Mouse (Mus musculus) embryo, embryonic 9.5 days (tissue): ENCODE measurements around the gene Ttbk2.

Source experiments
- DNase-seq: peaks from one replicate; pipeline ENCODE4 v3.0.0-alpha.2; 2017; ENCODE audit errors: extremely low spot score

Gene Ttbk2

DNA sequence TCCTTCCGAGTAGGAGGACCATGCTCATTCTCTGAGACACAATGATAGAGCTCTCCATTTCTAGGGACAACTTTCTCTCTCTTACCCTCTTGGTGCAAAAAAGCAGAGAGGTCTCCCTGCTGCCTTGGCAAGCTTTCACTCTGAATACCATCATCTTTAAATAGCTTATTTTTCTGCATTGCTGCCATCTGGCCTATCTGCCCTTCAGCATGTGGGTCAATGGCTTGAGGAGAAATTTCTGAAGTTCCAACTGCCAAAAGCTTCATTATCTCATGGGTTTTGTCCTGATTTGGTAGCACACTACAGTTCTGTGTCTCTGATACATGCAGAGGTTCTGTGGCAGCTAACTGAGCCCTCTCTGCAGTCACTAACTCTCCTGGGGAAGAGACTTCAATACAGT lies 104.9 kb downstream of the Ttbk2 start:
- DNase-seq: no peak

DNA sequence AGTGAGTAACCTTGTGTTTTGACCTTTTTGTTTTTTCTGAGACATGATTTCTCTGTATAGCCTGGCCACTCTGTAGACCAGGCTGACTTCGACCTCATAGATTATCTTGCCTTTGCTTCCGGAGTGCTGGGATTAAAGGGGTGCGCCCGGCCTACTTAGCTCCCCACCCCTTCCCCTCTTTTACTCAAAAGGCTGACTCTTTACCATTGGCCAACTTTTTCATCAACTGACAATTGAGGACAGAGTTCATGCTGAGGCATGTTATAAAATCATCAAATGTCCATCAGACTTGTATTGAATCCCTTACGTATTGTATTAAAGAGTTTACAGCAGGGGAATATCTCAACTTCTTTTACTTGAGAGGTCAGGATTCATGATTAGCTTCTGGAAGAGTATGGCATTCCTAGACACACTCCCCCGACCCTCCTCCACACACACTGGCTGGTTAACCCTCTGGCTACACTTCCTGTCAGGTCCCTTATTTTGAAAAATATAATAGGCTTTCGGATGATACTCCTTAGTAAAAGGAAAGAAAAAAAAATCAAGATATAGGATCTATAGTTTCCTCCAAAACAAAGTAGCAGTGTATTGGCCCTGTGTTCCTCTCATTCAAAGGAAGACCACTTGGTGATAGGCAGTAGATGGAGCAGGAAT lies 118.4 kb downstream of the Ttbk2 start:
- DNase-seq: no peak

DNA sequence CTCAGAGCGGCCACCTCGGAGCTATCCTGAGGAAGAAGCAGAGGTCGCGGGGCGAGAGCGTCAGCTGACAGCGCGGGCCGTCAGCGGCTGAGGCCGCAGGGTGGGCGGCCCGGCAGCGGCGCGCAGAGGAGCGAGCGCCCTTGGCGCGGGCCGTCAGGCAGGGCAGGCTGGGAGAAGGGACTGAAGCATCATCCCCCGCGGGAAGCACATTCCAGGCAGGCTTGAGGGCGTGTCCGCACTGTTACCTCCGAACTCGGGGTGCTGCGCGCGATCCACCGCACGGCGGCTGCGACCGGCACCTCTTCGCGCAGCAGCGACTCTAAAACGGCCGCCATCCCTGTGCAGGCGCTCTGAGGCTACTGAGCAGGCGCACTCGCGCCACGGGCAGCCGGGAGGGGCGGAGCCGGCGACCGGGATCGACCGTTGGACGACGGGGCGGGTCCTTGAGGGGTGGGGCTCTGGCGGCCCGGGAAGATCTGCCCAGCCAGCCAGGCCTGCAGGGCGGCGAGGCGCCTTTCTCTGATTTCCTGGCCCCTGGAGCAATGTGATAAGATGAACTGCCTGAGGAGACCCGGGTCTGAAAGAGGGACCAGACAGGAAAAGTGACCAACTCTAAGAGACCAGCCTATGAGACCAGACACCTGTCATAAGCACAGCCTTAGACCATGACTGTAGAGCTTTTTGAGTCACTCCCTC lies 119.1 kb downstream of the Ttbk2 start:
- DNase-seq: peak; percentile 96

DNA sequence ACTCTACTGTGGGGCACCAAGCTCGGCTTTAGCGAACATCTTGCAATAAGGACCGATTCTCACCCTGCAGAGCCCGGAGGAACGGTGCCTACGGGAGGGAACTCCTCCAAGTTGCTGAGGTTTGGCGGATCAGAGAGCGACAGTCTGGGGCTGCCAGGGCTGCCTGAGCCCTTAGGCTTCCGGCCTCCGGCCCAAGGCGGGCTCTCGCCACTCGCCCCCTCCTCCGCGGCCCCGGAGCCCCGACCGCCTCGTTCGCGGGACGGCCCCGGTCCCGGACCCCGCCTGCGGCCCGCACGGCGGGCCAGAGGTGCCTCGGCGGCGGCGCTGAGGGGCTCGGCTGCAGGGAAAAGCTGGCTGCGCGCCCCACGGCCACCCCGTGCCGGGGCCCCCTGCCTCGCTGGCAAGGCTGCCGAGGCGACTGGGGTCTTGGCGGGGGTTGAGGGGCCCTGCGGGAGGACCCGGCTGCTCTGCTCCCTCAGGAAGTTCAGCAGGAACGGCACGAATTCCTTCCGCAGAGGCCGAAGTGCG lies 119.7 kb downstream of the Ttbk2 start:
- no peak for DNase-seq

DNA sequence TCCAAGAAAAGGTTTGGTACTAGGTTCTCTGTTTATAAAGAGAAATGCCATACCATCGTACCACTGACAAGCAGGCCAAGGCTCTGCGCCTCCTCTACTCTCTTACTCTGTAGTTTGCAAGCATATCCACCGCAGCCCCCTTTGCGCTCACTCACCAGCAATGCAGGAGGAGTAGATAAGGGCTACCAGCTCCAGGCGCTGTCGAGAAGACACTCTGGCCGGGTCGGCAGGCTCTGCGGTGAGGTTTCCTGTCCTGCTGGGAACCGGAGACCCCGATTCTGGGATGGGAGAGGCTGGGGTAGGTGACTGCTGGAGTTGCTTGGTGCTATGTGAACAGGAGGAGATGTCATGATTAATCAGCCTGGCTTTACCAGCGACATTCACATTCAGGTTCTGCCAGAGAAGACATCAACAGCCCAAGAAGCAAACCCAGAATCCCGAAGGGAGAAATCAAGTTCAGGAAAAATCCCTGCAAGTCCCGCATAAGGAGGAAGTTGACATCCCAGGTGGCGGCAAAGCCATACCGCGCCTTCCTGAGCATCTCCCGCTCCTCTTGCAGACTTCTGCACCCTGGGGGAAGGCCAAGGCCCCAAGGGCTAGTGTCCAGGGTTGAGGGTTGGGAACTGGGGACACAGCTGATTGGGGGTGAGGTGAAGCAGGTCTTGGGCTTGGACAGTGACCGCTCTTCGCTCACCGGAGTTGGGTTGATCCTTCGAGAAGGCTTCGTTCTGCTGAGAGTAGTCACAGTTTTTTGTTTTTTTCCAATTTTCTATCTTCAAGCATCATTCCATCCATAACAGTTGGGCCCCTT lies 120.4 kb downstream of the Ttbk2 start:
- peak; percentile 31 for DNase-seq

DNA sequence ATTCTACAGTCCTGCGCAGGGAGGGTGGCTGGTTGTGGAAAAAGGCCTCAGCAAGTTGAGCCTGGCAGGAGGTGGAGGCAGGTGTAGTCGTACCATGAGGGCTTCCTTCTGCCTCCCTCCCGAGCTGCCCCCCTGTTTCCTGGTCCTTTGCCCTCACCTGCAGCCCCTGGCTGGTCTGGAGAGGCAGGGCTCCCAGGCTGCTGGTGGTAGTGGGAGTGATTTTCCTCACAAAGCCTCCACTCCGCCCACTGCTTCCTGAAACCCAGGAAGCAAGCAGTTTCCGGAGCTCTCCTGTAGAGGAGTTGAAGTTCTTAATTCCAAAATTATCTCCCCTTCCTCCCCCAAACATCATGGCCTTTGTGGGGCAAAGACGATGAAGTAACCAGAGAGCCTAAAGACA lies 126.2 kb downstream of the Ttbk2 start:
- no peak for DNase-seq

DNA sequence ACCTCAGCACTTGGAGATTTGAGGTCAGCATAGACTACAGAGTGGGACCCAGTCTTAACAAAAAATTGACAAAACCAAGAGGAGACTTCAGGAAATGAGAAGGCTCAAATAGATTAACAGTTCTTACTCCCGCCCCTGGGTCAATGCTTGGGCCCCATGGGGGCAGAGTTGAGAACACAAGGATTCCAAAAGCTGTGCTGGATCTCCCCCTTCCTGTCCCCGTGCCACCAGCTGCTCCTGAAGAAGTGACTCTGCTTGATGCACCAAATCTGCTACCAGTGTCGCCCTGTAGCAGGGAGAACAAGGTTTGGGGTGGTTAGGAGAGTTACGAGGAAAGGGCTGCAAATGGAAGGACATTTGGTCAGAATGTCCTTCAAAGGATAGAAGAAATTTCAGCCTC lies 126.8 kb downstream of the Ttbk2 start:
- no peak for DNase-seq

DNA sequence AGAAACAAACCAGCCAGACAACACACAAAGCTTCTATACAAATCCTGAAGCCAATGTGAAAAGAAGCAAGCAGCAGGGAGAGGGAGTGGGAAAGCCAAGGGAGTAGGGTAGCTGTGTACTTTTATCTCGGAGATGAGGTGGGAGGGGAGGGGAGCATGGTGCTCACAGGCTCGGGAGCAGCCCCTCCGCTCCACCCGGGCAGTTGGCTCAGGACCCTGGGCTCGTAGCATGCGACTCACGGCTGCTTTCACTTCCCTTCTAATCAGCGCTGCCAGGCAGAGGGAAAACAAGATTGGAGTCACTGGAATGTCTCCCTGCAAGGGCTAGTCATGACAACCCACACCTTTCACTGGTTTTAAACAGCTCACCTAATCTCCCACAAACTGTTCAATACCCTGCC lies 127.9 kb downstream of the Ttbk2 start:
- DNase-seq: no peak

DNA sequence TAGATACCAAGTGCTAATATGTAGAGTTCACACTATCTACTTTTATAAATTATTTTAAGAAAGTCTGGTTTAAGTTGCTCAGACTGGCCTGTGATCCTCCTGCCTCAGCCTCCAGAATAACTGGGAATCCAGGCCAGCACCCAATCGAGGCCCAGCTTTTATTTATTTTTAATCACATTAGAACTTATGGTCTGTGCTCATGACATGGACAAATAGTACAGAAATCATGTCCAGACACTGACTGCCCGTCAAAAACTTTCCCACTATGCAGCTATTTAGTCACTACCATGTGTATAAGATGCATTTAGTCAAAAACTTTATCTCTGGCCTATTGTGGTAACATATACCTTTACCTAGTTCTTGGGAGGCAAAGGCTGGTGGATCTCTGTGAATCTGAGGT lies 128.5 kb downstream of the Ttbk2 start:
- DNase-seq: no peak

DNA sequence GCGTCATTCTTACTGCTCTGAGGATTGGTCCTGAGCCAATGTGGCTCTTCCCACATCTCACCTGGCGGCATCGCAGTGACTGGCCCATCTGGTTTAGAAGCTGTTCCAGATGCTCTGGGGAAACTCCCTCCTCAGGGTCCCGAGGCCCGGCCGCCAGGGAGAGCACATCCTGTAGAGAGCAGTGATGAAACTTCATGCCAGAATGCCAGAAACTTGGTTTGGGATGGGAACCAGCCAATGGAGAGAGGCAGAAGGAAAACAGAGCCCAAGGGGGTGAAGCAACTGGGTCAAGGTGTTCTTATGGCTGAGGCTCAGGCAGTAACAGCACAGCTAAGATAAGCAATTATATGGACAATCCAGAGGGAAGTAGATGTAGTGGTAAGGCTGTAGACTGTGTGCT lies 129.6 kb downstream of the Ttbk2 start:
- no peak for DNase-seq

DNA sequence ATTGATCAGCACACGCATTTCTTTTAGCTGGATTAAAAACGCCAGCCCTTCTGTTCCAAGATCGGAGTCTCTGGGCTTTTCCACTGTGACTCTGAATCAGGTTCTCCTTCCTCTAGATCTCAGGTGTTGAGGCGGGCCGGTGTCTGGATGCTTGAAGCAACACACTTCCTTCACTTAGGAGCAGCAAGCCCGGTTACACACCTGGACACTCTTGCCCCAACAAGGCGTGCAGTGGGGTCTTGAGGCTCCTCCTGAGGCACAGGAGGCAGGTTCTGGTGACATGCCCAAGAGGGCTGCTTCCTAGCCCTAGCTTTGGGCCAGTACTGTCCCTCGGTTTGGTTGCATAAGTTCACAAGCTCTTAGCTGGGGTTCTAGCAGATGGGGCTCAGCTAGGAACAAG lies 131.9 kb downstream of the Ttbk2 start:
- no peak for DNase-seq

DNA sequence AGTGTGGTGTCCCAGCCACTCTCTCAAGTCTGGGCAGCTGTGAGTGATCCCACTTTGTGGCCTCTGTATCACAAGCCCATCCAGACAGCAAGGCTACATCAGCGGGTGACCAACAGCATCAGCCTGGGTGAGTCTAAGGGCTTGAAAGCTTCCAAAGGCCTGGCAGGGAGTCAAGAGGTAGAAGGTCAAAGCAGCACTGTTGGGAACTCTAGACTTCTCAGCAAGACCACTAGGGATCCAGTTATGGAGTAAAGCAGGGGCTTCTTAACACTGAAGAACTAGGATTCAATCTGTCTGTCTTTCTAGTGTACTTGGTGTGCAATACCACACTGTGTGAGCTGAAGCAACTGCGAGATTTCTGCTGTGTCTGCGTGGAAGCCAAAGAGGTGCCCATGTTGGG lies 137.0 kb downstream of the Ttbk2 start:
- no peak for DNase-seq

DNA sequence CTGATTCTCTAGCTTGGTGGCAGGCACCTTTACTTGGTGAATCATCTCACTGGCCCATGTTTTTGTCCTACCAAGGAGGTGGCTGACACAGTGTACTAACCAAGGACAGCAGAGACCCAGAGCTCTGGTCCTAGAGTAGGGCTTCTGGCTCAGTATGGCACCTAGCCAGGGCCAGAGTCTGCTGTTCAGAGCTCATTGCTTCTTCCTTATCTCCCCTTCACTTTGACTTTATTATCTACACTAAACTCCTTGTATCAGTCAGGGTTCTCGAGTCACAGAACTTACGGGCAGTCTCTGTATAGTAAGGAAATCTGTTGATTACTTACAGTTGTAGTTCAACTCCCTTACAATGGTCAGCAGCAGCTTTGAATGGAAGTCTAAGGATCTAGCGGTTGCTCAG lies 139.5 kb downstream of the Ttbk2 start:
- no peak for DNase-seq

DNA sequence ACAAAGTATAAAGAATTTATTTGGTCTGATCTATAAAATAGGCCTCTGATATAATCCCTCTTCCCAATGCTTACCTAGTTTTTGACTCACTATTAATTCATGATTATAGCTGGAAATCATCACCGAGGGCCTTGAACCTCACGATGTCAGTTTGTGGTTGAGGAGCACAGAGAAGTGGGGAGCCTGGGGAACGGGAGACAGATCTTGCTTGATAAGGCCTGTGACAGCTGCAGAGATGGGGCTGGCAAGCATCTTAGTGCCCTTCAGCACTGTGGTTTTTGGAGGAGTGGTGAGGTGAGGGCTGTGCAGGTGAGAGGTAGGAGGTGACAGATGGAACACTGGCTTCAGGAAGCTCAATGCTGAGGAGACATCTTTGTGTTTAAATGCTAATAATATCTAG lies 140.2 kb downstream of the Ttbk2 start:
- DNase-seq: no peak

DNA sequence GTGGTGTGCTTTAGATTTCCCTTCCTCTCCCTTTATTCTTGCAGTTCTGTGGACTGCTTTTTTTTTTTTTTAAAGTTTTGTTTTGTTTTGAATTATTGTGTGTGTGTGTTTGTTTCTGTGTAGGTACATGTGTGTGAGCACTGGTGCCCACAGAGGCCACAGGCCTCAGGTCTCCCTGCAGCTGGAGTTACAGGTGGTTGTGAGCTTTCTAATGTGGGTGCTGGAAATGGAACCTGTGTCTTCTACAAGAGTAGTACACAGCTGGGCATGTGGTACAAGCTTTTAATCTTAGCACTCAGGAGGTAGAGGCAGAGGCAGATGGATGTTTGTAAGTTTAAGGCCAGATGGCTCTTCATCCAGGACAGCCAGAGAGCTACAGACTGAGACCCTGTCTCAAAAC lies 143.4 kb downstream of the Ttbk2 start:
- no peak for DNase-seq

DNA sequence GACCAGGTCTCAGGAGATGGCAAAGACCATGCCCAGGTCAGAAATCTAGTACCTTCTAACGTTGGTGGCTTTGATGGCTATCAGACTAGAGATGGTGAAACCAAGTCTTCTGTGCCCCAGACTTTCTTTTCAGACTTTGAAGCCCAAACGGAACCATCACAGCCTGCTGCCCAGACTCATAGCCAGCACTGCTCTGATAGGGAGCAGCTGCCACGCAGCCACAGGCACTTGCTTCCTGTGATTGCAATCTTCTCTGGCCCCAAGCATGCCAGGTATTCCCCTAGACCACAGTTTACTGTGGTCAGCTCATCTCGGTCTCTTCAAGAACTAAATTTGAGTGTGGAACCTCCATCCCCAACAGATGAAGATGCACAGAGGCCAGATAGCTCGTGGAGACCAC lies 147.7 kb downstream of the Ttbk2 start:
- DNase-seq: no peak

DNA sequence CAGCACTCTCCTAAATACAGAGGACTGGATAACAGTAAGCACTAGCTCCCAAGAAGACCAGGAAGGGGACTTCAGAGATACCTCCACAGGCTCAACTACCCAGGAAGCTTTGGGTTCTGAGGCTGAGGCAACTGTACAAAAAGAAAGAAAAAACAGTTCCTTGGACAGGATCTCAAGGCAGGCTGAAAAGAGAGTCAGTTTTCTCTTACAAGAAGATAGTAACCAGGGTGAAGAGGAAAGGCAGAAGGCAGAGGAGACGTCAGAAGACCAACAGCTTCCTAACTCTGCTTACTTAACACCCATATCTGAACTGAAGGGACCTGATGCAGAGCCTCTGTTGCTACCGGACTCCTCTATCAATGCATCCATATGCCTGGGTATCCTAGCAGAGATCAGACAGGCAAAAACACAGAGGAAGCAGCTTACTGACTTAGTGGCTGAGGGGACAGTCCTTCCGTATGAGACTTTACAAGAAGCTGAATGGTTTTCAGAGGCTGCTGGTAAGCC lies 150.0 kb downstream of the Ttbk2 start:
- DNase-seq: no peak

DNA sequence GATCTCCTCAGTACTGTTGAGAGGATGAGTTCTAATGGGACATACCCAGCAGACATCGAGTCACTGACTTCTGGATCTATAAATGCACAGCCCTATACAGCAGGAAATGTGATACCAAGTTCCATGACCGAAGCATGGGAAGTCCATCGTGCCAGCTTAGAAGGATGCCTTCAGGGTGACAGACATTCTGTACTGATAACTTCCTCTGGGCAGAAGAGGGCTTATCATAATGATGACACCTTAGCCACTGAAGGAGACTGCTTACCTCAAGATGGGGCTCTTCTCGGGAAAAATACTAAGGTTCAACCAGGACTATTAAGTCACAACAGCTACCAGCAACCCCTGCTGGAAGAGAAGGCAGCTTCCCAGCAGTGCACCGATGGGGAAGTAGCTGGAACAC lies 152.6 kb downstream of the Ttbk2 start:
- no peak for DNase-seq
